Mouse (Mus musculus) heart, postnatal 0 days (tissue): Measurements from ENCODE around the gene Msh2. TPM values are rescaled to one million over a fixed set of nuclear protein-coding genes. Genes with fewer than 3 reads are reported as not detected.

Experiments
- ATAC-seq: fragments of 200-750 bp; cut with Nextera tagmentation; 2 replicates; pipeline ENCODE4 v1.8.0; 2017; ENCODE audit warnings: low read depth, moderate number of reproducible peaks, moderate library complexity; ENCODE audit not compliant: insufficient read depth
- DNase-seq: peaks from one replicate; pipeline ENCODE4 v3.0.0-alpha.2; 2016; ENCODE audit warnings: low spot score
- H3K27ac ChIP-seq: fragments of 300-500 bp; sonication (generic); 2 replicates; pipeline ENCODE4 v1.5.1; 2014; ENCODE audit warnings: low read depth, mild to moderate bottlenecking
- H3K27me3 ChIP-seq: fragments of 300-500 bp; sonication (generic); 2 replicates; pipeline ENCODE4 v1.6.1; 2014; ENCODE audit warnings: low read length, mixed read lengths; ENCODE audit not compliant: control insufficient read depth, insufficient read depth
- H3K36me3 ChIP-seq: fragments of 300-500 bp; sonication (generic); replicated peaks from 2 replicates; pipeline ENCODE4 v1.6.1; 2014; ENCODE audit warnings: low read length, mixed read lengths; ENCODE audit not compliant: control insufficient read depth, insufficient read depth
- H3K4me1 ChIP-seq: fragments of 300-500 bp; sonication (generic); 2 replicates; pipeline ENCODE4 v1.6.1; 2014; ENCODE audit warnings: antibody characterized with exemption; ENCODE audit not compliant: control insufficient read depth, insufficient read depth
- H3K4me2 ChIP-seq: fragments of 300-500 bp; sonication (generic); 2 replicates; pipeline ENCODE4 v1.6.1; 2014; ENCODE audit warnings: low read depth, mild to moderate bottlenecking, low read length, moderate library complexity
- H3K4me3 ChIP-seq: fragments of 300-500 bp; sonication (generic); 2 replicates; pipeline ENCODE4 v1.5.1; 2014; ENCODE audit warnings: low read depth, low read length
- H3K9ac ChIP-seq: fragments of 300-500 bp; sonication (generic); replicated peaks from 2 replicates; pipeline ENCODE4 v1.6.1; 2014; ENCODE audit warnings: low read depth, low read length, mixed read lengths
- H3K9me3 ChIP-seq: fragments of 300-500 bp; sonication (generic); replicated peaks from 2 replicates; pipeline ENCODE4 v1.6.1; 2016; ENCODE audit warnings: low read length; ENCODE audit not compliant: control insufficient read depth
- CTCF ChIP-seq: IDR thresholded peaks from 2 replicates; pipeline ENCODE4 v1.5.1; 2016; ENCODE audit warnings: antibody characterized with exemption, control low read depth, low read depth
- EP300 ChIP-seq: IDR thresholded peaks from 2 replicates; pipeline ENCODE4 v1.6.1; 2016; ENCODE audit warnings: antibody characterized with exemption, low read depth
- WGBS: fragments of 180-500 bp; shearing (Covaris S2); extraction: QIAGEN DNeasy Blood & Tissue Kit; methylation state at CpG from one replicate; pipeline ENCODE4 v1.1.7; 2014; 5-methylcytosine and 5-hydroxymethylcytosine counted together
- polyA plus RNA-seq: library from polyadenylated mRNA; unstranded; fragments of >200 nt; fragmentation: Nextera tagmentation; extraction: Ambion mirVana; gene quantifications from 2 replicates; pipeline ENCODE4 v1.2.1, GENCODE M21; 2015
- total RNA-seq: library from RNA; depleted of rRNA; stranded (reverse); fragments of >200 nt; gene quantifications from 2 replicates; pipeline ENCODE4 v1.2.3, GENCODE M21; 2014; ENCODE audit warnings: low replicate concordance

Msh2 gene
- total and polyA plus RNA-seq, 2 experiments from 2014 or later, result 18.7 to 21.8 TPM

DNA sequence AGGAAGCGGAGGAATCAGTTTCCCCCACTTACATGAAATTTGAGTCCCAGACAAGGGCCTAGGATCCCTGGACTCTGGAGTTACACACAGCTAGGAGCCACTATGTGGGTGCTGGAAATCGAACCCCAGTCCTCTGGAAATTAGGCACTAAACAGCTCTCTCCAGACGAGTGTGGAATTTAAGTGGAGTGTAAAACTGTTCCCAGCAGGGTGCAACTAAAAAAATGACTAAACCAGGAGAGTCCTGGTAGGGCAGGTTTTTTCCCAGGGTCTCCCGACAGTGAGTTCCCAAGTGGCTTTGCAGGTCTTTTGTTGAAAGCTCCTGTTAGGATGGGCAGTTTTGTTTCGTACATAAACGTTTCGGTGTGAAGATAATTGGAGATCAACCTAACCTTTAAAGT is 52.6 kb downstream of the Msh2 start:
- no peak overlapping the region for H3K4me3 ChIP-seq
- no peak overlapping the region for H3K4me2 ChIP-seq
- H3K27ac ChIP-seq, result no peak overlapping the region
- TF ChIP-seq CTCF (no peak), EP300 (no peak)
- peaks cover 38% of the 10 kb centered on the region for H3K36me3 ChIP-seq
- no peak overlapping the region for H3K9ac ChIP-seq
- WGBS, result 88% methylated on average over 7 of the region's 7 CpGs
- no peak for ATAC-seq
- no peaks in the 10 kb centered on the region; the same call in 1 of the 2 replicates for H3K9me3 ChIP-seq
- no peak for DNase-seq
- no peaks in the 10 kb centered on the region for H3K4me1 ChIP-seq
- H3K27me3 ChIP-seq, result no peaks in the 10 kb centered on the region

DNA sequence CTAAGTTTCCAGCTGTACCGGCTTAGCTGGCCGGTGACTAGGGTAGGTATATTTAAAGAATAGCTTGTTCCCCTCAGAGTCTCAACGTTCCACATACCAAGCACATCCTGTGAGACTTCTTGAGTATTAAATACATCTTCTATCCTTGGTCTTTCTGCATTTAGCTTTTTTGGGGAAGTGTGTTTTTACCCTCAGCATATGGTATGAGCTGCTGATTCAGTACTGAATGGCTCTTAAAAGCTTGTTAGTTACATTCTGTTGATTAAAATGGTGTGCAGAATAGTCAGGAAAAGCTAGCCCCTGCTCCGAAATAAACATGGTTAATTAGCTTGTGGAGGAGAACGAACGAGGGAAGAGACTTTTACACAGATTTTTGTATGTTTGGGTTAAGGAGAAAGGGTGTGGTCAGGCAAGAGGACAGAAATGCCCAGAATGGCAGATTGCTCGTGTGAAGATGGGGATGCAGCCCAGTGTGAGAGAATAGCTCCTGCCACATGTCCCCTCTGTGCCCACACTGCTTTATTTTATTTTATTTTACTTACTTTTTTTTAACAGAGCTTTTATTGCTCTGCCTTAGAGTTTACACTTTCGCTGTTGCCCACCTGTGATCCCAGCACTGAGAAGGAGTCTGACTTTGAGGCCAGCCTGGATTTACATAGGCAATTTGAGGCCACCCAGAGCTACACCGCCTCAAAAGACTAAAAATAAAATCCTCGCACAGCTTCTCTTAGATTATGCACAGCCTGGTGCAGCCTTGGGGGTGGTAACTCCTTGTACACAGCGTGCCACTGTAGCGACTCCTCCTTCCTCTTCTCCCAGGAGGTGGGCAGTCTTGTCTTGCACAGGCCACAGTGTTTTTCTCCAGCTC is 54.6 kb downstream of the Msh2 start:
- TF ChIP-seq EP300 (no peak), CTCF (no peak)
- 86% methylated on average over 12 of the region's 12 CpGs for WGBS
- Histone ChIP-seq H3K9ac (no peak overlapping the region), H3K27me3 (no peaks in the 10 kb centered on the region), H3K9me3 (no peaks in the 10 kb centered on the region; the same call in 1 of the 2 replicates), H3K27ac (no peak overlapping the region), H3K36me3 (peaks cover 26% of the 10 kb centered on the region), H3K4me3 (no peak overlapping the region), H3K4me2 (no peak overlapping the region), H3K4me1 (no peaks in the 10 kb centered on the region)
- DNase-seq (no peak), ATAC-seq (no peak)

DNA sequence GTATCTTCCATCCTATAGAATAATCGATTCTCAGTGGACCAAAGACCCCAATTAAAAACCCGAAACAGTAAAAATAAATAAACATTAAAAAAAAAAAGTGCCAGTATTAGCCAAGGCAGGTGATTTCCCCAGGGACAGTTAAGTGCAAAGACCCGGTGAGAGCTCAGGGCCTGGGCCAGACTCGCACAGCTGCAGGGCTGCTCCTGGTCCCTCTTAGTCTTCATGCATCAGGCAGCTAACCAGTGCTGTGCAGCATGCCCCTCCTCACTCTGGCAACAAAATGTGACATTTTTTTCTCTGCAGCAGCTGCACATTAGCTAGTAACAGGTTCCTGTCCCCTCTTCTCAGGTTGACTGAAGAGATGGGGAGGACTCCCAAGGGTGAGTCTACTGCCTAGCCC is 59.8 kb downstream of the Msh2 start:
- H3K36me3 ChIP-seq, result no peaks in the 10 kb centered on the region
- no peaks in the 10 kb centered on the region; the same call in 1 of the 2 replicates for H3K9me3 ChIP-seq
- H3K4me3 ChIP-seq, result no peak overlapping the region
- H3K4me1 ChIP-seq, result no peaks in the 10 kb centered on the region
- no peak for DNase-seq
- WGBS, result 83% methylated on average over 4 of the region's 4 CpGs
- TF ChIP-seq EP300, result no peak
- no peak for TF ChIP-seq CTCF
- H3K9ac ChIP-seq, result no peak overlapping the region
- H3K27me3 ChIP-seq, result no peaks in the 10 kb centered on the region
- H3K4me2 ChIP-seq, result no peak overlapping the region
- no peak overlapping the region for H3K27ac ChIP-seq
- no peak for ATAC-seq

DNA sequence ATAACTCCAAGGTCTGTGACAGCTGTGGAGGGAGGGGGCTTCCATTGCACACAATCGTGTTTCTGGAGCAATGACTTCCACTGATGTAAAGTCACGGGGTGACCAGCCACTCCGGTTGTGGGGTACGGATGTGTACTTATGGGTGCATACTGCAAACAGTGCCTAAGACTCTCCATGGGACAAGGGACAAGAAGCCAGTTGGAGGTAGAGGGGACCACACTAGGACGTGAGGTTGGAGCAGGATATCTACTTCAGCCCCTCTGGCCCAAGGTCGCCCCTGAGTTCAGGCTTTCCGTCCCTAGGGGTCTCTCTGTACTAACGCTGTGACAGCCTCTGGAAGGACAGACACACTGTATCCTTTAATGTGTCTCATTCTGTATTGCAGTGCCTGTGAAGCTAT is 62.3 kb downstream of the Msh2 start:
- TF ChIP-seq CTCF, result no peak
- TF ChIP-seq EP300, result no peak
- Histone ChIP-seq H3K9ac (no peak overlapping the region), H3K27ac (no peak overlapping the region), H3K4me2 (no peak overlapping the region), H3K9me3 (no peaks in the 10 kb centered on the region; the same call in 1 of the 2 replicates), H3K4me1 (no peaks in the 10 kb centered on the region), H3K27me3 (no peaks in the 10 kb centered on the region), H3K36me3 (no peaks in the 10 kb centered on the region), H3K4me3 (no peak overlapping the region)
- no peak for DNase-seq
- WGBS, result 81% methylated on average over 8 of the region's 8 CpGs
- ATAC-seq, result no peak

DNA sequence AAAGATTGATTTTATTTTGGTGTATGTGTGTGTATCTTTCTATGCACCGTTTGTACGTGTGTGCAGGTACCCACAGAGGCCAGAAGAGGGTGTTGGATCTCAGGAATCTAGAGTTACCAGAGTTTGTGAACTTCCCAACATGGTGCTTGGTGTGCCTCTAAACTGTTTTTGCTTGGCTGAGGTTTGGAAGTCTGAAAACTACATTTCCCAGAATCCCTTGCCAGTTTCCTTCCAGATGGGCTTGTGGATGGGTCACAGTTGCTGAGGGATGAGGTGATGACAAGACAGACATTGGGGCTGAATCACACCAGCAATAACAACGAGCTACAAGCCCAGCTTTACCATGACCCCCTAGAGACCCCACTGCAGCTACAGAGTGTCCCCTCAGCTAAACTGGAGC is 65.0 kb downstream of the Msh2 start:
- DNase-seq (no peak), ATAC-seq (no peak)
- Histone ChIP-seq H3K4me3 (no peak overlapping the region), H3K36me3 (no peaks in the 10 kb centered on the region), H3K4me1 (no peaks in the 10 kb centered on the region), H3K4me2 (no peak overlapping the region), H3K9me3 (no peaks in the 10 kb centered on the region), H3K27ac (no peak overlapping the region), H3K27me3 (no peaks in the 10 kb centered on the region), H3K9ac (no peak overlapping the region)
- no peak for TF ChIP-seq EP300
- 73% methylated on average over 3 of the region's 3 CpGs for WGBS

DNA sequence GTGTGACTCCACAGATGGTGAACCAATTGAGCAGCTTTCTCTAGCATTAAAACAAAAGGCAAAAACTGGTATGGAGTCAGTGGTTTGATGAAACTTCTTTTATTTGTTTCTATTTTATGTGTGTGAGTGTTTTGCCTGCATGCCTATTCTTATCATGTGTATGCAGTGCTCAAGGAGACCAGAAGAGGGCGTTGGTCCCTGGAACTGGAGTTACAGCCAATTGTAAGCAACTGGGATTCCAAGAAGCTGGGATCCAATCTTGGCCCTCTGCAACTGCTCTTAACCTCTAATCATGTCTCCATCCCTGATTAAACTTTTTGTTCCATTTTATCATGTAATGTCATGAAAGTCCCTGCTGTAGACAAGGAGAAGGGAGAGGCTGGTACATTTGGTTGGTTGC is 67.7 kb downstream of the Msh2 start:
- no peak overlapping the region for H3K4me2 ChIP-seq
- peaks cover 20% of the 10 kb centered on the region for H3K27me3 ChIP-seq
- DNase-seq (no peak), ATAC-seq (no peak)
- H3K9ac ChIP-seq, result no peak overlapping the region
- H3K36me3 ChIP-seq, result no peaks in the 10 kb centered on the region
- no peak for TF ChIP-seq EP300
- TF ChIP-seq CTCF, result no peak
- H3K4me3 ChIP-seq, result no peak overlapping the region
- H3K9me3 ChIP-seq, result no peaks in the 10 kb centered on the region
- H3K4me1 ChIP-seq, result no peaks in the 10 kb centered on the region
- H3K27ac ChIP-seq, result no peak overlapping the region
- WGBS, result 23% methylated on average over 1 of the region's 1 CpGs
